Mouse (Mus musculus) CD4-positive, CD25-positive, alpha-beta regulatory T cell, adult 2 months (primary cell): ENCODE data around the gene Gm5640.
"Not testable (repeated sequence)": the region's sequence is repeated elsewhere in the genome, so short reads cannot be mapped to it uniquely, and the experiment has no call there.

Experiments
- DNase-seq: peaks from one replicate; pipeline ENCODE4 v3.0.0-alpha.2; 2012; ENCODE audit warnings: low read depth, low spot score

Gene Gm5640

DNA sequence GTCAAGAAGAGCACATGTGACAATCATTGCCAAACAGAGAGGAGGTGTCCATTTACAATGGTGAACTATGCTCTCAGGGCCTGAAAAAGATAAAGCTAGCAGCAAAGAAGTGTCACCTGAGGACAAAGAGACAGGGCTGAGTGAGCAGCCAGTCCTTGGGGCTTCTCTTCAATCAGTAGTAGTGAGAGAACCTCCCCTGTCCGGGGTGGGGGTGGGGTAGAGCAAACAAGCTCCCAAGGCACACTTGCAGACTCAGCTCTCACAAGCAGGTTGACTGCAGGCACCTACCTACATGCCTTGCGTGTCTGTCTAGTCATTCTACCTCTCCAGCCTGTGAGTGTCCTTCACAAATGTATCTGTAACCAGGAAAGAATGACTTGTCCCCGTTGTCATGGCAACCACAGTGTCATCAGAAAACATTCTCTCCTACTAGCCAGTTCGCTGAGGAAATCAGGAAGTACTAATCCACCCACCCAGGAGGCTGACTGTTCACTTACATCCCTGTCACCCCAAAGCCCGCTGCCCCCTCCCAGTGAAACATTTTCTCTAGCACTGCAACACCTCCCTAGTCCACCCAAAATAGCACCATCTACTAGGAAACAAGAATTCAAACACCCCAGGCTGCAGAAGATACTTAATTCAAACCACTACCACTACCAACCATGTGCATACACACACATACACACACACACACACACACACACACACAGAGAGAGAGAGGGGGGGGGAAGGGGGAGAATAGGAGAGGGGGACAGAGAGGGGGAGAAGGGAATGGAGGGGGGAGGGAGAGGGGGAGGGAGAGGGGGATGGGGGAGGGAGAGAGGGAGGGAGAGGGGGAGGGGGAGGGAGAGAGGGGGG lies at the start of gene Gm5640:
Gene Gm5640, minus strand, starts transcription at position 170 of the 858 bp plus-strand sequence.
- DNase-seq = peak; percentile 0

DNA sequence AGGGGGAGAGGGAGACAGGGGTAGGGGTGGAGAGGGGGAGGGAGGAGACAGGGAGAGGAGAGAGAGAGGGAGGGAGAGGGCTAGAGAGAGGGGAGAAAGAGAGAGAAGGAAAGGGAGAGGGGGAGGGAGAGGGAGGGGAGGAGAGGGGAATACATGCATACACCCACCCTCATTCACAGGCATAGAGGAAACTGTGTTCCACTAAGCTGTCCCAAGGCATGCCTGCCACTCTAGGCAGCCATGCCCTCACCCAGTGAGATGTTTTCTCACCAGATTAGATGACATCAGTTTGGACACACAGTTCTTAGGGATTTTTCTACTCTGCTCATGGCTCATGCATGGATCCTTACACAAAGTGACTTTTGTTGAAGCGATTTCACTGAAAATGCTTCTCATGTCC lies 958 bp upstream of the Gm5640 start:
- not testable (repeated sequence) for DNase-seq

DNA sequence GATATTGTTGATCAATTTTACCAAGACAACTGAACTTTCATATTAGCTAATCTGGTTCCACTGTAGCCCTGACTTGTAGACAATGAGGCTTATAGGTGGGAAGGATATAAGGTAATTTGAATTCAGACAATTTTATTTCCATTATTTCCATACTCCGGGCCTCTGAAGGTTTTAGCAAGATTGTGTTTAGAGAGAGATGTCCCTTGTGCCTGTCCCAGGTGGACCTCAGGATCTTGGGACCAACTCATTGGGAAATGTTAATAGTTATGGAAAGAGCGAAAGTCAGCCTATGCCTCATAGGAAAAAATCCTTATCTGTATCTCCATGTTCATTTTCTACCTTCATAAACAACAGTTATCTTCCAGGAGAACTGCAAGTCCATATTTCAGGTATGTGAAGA lies 53.1 kb downstream of the Gm5640 start, which contains the start of gene Olfr1325:
Gene Olfr1325, plus strand, starts transcription at position 301 of the 400 bp plus-strand sequence.
- no peak for DNase-seq
